Mouse (Mus musculus) frontal cortex, postnatal 36 days (tissue): ENCODE data around the gene Olfr410.
A peak's percentile ranks its signal among the peaks of the same experiment; 100 is the strongest.

ENCODE experiments used
- DNase-seq, 2 experiments: peaks; one replicate each; pipeline ENCODE4 v3.0.0; 2022; ENCODE audit warnings: low spot score in 2 of 2

Gene Olfr410

GRCm38 (mm10) chr11:74337931-74338330, at the start of gene Olfr410:
TSS of gene Olfr410 (minus strand) at chr11:74338031.
- no peak for DNase-seq

GRCm38 (mm10) chr11:74387203-74387602, 49.4 kb upstream of the Olfr410 start:
- no peak for DNase-seq

DNA sequence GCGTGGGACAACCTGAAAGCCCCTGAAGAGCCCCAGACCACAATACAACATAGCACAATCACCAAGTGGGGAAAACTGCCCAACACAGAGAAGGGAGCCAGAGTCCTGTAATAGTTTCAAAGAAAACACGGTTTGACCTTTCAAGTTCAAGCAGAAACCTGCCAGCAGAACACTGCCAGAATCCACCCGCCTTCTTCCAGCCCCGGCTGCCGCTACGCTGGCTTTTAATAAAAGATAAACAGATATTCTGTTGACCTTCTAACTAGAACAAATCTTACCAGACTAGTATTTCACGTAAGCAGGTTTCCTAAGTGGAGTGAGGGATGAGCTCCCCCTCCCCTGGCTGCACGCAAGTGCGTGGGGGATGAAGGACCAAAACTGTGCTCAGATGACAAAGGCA, 47.8 kb upstream of the Olfr410 start:
- no peak for DNase-seq

DNA sequence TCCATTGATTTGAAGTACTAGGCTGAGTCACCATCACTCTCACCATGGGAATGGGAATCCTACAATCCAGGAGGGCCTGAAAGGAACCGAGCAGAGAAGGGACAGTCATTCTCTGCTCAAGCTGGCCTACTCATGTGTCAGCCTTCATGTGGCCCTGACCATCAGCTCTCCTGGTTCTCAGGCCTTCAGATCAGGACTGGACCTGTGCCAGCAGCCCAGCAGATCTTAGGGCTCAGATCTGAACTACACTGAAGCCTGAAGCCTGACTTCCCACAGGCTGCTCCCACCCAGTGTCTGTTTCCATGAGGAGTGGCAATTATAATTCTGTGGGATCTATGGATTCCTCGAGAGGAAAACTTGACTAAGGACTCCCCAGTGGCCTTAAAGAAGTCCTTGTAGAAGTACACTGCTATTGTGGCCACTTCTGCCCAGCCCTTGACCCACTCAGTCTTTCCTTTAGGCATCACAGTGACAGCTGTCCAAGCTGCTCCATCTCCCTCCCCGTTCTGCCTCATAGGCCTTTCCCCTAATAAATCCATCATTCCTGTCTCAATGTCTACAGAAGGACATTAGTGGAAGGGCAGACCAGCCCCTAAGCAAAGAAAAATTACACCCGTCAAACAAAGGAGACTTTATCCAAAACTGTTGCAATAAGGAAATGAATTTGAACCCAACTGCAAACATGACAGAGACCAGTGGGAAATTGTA, 41.5 kb upstream of the Olfr410 start:
- no peak for DNase-seq

DNA sequence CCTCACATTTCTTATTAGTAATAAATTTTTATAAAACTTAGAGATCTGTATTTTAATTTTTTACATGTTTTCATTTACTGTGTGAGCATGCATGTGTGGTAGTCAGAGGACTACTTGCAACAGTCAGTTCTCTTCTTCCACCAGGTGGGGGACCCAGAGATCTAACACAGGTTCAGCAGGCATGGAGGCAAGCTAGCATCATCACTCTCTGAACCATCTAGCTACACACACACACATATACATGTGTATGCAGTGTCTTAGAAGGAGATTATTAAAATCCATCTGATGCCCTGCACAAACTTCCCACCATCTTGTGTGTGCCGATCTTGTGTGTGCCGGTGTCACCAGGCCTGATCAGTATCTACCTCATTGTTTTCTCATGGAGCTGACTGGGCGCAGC, 39.0 kb upstream of the Olfr410 start:
- peak; percentile 59 to 77 for DNase-seq

- DNase-seq, result peak; percentile 85 to 87
These were observed 33.7 kb upstream of the Olfr410 start for GRCm38 (mm10) chr11:74371393-74372100.

- DNase-seq, result no peak
These were observed 23.9 kb upstream of the Olfr410 start, which contains the start of gene Olfr412 for GRCm38 (mm10) chr11:74361769-74362168. TSS of gene Olfr412 (plus strand) at chr11:74362069.

GRCm38 (mm10) chr11:74352550-74352949, 14.7 kb upstream of the Olfr410 start, which contains the start of gene Olfr411:
TSS of gene Olfr411 (minus strand) at chr11:74352650.
- no peak for DNase-seq

GRCm38 (mm10) chr11:74328781-74329180, 9.1 kb downstream of the Olfr410 start:
- DNase-seq, result no peak

GRCm38 (mm10) chr11:74326044-74326443, 11.8 kb downstream of the Olfr410 start:
- no peak for DNase-seq

- DNase-seq, result no peak
These were observed 50.6 kb downstream of the Olfr410 start for GRCm38 (mm10) chr11:74287256-74287655.

GRCm38 (mm10) chr11:74283436-74283835, 54.4 kb downstream of the Olfr410 start, which contains the start of gene Olfr59:
TSS of gene Olfr59 (plus strand) at chr11:74283736.
- DNase-seq, result no peak
